Mouse (Mus musculus): ENCODE data around the gene Fbxw4. TPM values are rescaled to one million over a fixed set of nuclear protein-coding genes. Genes with fewer than 3 reads are reported as not detected.

Fbxw4 gene
- polyA plus RNA-seq, 1 experiment from 2014 or later = 3.3 TPM

DNA sequence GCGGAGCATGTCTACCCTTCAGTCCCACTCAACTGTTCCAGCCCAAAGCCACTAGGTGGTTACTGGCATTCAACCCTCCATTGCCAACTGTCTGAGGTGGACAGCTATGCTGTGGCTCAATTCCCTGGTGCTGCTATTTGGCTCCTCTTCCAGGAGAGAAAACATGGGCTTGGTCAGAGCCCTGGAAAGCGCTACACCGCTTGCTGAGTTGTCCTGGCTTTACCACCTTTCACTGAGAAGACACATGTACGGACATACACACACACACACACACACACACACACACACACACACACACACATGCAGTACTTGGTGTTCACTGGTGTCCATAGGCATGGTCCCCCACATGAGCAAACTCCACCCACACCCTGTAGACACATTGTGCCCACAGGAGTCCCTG, 53.4 kb downstream of the Fbxw4 start:
- H3K27ac ChIP-seq = no peak overlapping the region
- H3K4me2 ChIP-seq (replicated peaks) = no peak overlapping the region
- peaks cover 11% of the 10 kb centered on the region for H3K4me1 ChIP-seq
- H3K27me3 ChIP-seq = peaks cover 62% of the 10 kb centered on the region
- H3K9ac ChIP-seq = no peak overlapping the region
- H3K4me3 ChIP-seq = no peak overlapping the region
- 0 out of 2 replicates have a peak, but pooled peaks cover 6% of the 10 kb centered on the region for H3K36me3 ChIP-seq
- WGBS = 72% methylated on average over 4 of the region's 4 CpGs
- no peaks in the 10 kb centered on the region for H3K9me3 ChIP-seq (replicated peaks)
- ATAC-seq (ENCODE audit: low FRiP score) = no peak

DNA sequence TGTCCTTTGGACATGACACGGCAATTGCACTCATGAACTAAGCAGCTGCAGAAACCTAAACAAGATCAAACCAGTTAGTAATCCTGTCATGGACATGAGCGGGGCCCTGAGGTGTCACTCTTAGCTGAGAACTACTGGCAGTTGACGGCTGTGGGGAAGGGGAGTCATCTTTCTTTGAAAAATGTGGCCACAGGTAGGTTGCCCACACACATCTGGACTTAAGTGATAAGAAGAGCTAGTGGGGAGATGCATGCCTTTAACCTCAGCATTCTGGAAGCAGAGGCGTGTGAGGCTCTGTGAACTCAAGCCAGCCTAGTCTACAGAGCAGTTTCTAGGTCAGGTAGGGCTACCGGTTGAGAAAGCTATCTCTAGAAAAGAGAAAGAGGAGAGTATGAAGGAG, 57.5 kb downstream of the Fbxw4 start:
- H3K9me3 ChIP-seq (replicated peaks) = no peaks in the 10 kb centered on the region
- no peak for ATAC-seq (ENCODE audit: low FRiP score)
- no peak overlapping the region for H3K4me2 ChIP-seq (replicated peaks)
- 93% methylated on average over 5 of the region's 5 CpGs for WGBS
- H3K4me3 ChIP-seq = no peak overlapping the region
- peaks cover 8% of the 10 kb centered on the region for H3K4me1 ChIP-seq
- H3K36me3 ChIP-seq = 0 out of 2 replicates have a peak, but pooled peaks cover 6% of the 10 kb centered on the region
- H3K9ac ChIP-seq = no peak overlapping the region
- H3K27me3 ChIP-seq = peaks cover 81% of the 10 kb centered on the region
- no peak overlapping the region for H3K27ac ChIP-seq

DNA sequence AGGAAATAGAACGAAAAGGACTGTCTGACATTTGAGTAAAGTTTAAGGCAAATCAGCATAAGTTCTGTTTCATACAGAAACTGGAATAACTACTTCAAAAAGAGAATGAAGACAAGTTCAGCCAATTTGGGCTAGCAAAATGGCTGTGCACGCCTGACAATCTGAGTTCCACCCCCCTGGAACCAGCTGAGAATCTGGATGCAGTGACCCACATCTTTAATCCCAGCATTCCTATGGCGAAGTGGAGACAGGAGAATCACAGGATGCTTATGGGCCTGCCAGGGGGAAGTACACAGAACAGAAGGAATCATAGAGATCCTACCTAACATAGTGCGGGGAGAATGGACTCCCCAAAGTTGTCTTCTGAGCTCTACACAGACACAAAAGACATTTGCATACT, 63.0 kb downstream of the Fbxw4 start:
- WGBS = 77% methylated on average over 4 of the region's 4 CpGs
- H3K27ac ChIP-seq = no peak overlapping the region
- H3K4me2 ChIP-seq (replicated peaks) = no peak overlapping the region
- ATAC-seq (ENCODE audit: low FRiP score) = no peak
- H3K4me3 ChIP-seq = no peak overlapping the region
- peaks cover 79% of the 10 kb centered on the region for H3K27me3 ChIP-seq
- no peaks in the 10 kb centered on the region for H3K9me3 ChIP-seq (replicated peaks)
- H3K36me3 ChIP-seq = 0 out of 2 replicates have a peak, but pooled peaks cover 3% of the 10 kb centered on the region
- H3K4me1 ChIP-seq = peaks cover 12% of the 10 kb centered on the region
- H3K9ac ChIP-seq = no peak overlapping the region

DNA sequence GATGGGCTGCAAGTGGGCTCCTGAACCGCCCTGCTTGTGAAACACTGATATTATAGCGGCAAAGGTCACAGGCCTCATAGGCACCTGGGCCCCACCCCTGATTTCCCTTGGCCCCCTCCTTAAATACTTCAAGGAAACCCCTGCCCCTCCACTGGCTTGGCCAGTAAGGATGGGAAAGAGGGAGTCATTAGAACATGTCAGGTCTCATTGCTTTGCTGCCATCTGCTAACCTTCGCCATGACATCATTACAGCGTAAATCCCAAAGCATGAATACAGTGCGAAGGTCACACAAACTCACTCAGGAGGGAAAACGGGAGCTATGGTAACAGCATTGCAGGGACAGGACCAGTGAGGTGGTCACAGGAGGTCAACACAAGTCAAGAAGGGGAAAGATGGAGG, 63.7 kb downstream of the Fbxw4 start:
- ATAC-seq (ENCODE audit: low FRiP score) = peak; percentile 58; the same call in 1 of the 2 replicates
- 56% methylated on average over 6 of the region's 6 CpGs for WGBS
- H3K36me3 ChIP-seq = no peaks in the 10 kb centered on the region
- H3K4me3 ChIP-seq = no peak overlapping the region
- H3K9ac ChIP-seq = no peak overlapping the region
- H3K27me3 ChIP-seq = peaks cover 80% of the 10 kb centered on the region
- no peaks in the 10 kb centered on the region for H3K9me3 ChIP-seq (replicated peaks)
- H3K4me2 ChIP-seq (replicated peaks) = no peak overlapping the region
- H3K4me1 ChIP-seq = peaks cover 12% of the 10 kb centered on the region
- H3K27ac ChIP-seq = no peak overlapping the region

DNA sequence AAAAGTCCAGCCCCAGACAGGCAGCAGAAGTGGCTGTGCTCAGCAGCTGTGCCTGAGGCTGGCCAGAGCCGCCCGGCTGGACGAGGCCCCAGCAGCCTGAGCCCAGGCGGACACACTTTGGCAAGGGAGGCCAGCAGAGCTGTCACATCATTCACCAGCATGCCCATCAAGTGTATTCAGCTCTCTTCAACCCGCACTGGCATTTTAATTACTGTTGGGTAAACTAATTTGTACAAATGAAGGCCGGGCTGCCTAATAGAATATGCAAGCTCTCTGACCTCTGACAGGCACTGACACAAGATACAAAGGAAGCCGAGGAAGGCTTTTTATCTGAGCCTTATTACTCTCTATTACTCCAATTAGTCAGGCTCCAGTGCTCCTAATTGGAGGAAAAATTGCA, 64.1 kb downstream of the Fbxw4 start:
- WGBS = 29% methylated on average over 7 of the region's 7 CpGs
- ATAC-seq (ENCODE audit: low FRiP score) = peak; percentile 91
- H3K4me3 ChIP-seq = no peak overlapping the region
- peaks cover 79% of the 10 kb centered on the region for H3K27me3 ChIP-seq
- no peak overlapping the region for H3K9ac ChIP-seq
- no peaks in the 10 kb centered on the region for H3K36me3 ChIP-seq
- peaks cover 12% of the 10 kb centered on the region for H3K4me1 ChIP-seq
- H3K27ac ChIP-seq = no peak overlapping the region
- no peak overlapping the region for H3K4me2 ChIP-seq (replicated peaks)
- H3K9me3 ChIP-seq (replicated peaks) = no peaks in the 10 kb centered on the region

DNA sequence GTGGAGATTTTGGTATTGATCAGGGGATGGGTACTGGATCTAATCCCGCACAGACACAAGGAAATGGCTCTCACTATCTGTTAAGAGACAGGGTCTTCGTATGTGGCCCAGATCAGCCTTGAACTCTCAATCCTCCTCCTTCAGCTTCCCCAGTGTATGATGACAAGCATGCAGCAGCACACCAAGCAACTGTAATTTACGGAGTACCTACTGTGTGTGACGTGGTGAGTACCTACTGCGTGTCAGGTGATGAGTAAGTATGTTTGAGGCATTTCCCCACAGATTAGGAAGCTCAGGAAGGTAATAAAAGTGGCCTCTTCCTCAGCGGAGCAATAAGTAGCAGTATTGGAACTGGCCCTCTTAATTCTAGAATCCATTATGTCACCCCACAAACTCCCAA, 64.6 kb downstream of the Fbxw4 start:
- peaks cover 77% of the 10 kb centered on the region for H3K27me3 ChIP-seq
- H3K27ac ChIP-seq = no peak overlapping the region
- H3K36me3 ChIP-seq = no peaks in the 10 kb centered on the region
- no peak overlapping the region for H3K9ac ChIP-seq
- H3K4me3 ChIP-seq = no peak overlapping the region
- 0 out of 2 replicates have a peak, but pooled peaks have one; percentile 4 for ATAC-seq (ENCODE audit: low FRiP score)
- no peaks in the 10 kb centered on the region for H3K9me3 ChIP-seq (replicated peaks)
- H3K4me1 ChIP-seq = peaks cover 12% of the 10 kb centered on the region
- 95% methylated on average over 6 of the region's 6 CpGs for WGBS
- no peak overlapping the region for H3K4me2 ChIP-seq (replicated peaks)

DNA sequence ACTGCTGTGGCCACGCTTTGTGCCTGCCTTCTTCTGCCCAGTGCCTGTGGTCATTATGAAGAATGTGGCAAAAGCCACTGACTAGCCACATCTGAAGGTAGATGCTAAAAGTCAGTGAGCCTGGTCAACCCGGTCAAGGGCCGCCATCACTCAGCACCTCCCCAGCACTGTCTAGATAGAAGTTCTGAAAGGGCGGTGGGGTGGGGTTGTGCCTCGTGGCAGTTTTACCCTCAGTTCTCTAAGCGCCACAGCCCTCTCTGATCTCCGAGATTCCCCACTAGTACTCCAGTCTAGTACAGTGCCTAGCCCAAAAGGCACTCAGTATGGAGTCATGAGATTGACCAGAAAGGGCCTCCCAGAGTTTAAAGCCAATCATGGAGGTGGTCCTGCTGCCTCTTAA, 66.0 kb downstream of the Fbxw4 start:
- Histone ChIP-seq H3K4me3 (no peak overlapping the region), H3K9me3 (replicated peaks) (no peaks in the 10 kb centered on the region), H3K9ac (no peak overlapping the region), H3K27ac (no peak overlapping the region), H3K4me1 (peaks cover 12% of the 10 kb centered on the region), H3K4me2 (replicated peaks) (no peak overlapping the region), H3K36me3 (no peaks in the 10 kb centered on the region), H3K27me3 (peaks cover 65% of the 10 kb centered on the region)
- no peak for ATAC-seq (ENCODE audit: low FRiP score)
- WGBS = 92% methylated on average over 7 of the region's 7 CpGs

DNA sequence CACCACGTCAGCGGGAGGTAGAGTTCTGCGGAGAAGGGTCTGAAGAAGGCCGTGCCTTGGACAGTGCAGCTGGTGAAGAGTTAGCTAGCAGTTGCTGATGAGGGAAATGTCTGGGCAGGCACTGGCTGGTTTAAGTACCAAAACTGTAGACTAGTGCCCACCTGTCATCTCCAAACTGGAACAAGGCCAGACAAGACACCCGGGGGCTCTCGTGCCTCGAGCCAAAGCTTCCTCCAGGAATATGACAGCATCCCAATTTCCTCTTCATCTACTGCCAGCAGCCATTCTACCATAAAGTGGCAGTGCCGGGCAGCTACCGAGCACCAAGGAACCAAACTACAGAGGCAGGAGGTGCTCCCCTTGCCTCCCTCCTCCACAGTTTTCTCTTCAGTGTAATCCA, 67.2 kb downstream of the Fbxw4 start:
- peaks cover 58% of the 10 kb centered on the region for H3K27me3 ChIP-seq

DNA sequence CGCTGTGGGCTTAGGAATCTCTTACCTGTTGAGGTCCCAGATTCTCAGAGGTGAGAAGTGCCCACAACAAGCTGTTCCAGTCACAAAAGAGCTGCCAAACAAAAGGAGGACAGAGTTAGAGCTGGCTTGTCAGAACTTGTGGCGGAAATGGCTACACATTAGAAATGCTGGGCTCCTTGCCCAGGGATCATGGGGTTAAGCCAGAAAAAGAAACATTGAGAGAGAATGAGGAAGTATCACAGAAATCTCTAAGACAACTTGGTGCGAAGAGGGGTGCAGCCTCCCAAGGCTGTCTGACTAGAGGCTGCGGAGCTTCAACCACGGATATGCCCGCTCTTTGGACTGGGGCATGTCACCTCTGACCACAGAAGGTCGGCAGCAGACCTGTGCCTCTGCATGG, 68.4 kb downstream of the Fbxw4 start:
- WGBS = 88% methylated on average over 7 of the region's 7 CpGs

More for the DNA sequence above, 67.2 kb downstream of the Fbxw4 start:
- no peaks in the 10 kb centered on the region for H3K9me3 ChIP-seq (replicated peaks)
- H3K9ac ChIP-seq = no peak overlapping the region
- WGBS = 93% methylated on average over 9 of the region's 9 CpGs
- H3K27ac ChIP-seq = no peak overlapping the region
- H3K4me2 ChIP-seq (replicated peaks) = no peak overlapping the region
- no peaks in the 10 kb centered on the region for H3K36me3 ChIP-seq
- H3K4me1 ChIP-seq = peaks cover 12% of the 10 kb centered on the region
- H3K4me3 ChIP-seq = no peak overlapping the region
- ATAC-seq (ENCODE audit: low FRiP score) = no peak

DNA sequence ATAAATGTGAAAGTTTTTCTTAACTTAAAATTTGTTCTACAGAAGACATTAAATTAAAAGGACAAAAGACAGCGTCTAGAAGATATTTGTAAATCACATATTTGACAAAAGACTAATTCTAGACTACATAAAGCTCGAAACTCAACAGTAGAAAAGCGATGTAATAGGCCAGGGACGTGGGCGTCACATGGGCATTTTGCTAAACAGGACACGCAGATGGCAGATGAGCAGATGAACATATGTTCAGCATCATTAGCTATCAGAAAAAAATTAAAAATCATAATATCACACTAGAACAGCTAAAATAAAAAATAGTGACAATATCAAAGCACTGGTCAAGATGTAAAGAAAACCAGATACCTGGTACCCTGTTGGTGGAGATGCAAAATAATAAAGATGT, 70.4 kb downstream of the Fbxw4 start:
- peaks cover 69% of the 10 kb centered on the region for H3K27me3 ChIP-seq
- H3K9ac ChIP-seq = no peak overlapping the region
- WGBS = 91% methylated on average over 6 of the region's 6 CpGs
- no peak overlapping the region for H3K4me3 ChIP-seq
- H3K36me3 ChIP-seq = no peaks in the 10 kb centered on the region
- H3K9me3 ChIP-seq (replicated peaks) = no peaks in the 10 kb centered on the region
- no peak for ATAC-seq (ENCODE audit: low FRiP score)
- H3K4me1 ChIP-seq = peaks cover 3% of the 10 kb centered on the region; the same call in 1 of the 2 replicates
- no peak overlapping the region for H3K4me2 ChIP-seq (replicated peaks)
- H3K27ac ChIP-seq = no peak overlapping the region

More for the DNA sequence above, 68.4 kb downstream of the Fbxw4 start:
- Histone ChIP-seq H3K9me3 (replicated peaks) (no peaks in the 10 kb centered on the region), H3K27me3 (peaks cover 60% of the 10 kb centered on the region), H3K27ac (no peak overlapping the region), H3K4me3 (no peak overlapping the region), H3K4me2 (replicated peaks) (no peak overlapping the region), H3K4me1 (peaks cover 10% of the 10 kb centered on the region), H3K9ac (no peak overlapping the region), H3K36me3 (no peaks in the 10 kb centered on the region)
- no peak for ATAC-seq (ENCODE audit: low FRiP score)

DNA sequence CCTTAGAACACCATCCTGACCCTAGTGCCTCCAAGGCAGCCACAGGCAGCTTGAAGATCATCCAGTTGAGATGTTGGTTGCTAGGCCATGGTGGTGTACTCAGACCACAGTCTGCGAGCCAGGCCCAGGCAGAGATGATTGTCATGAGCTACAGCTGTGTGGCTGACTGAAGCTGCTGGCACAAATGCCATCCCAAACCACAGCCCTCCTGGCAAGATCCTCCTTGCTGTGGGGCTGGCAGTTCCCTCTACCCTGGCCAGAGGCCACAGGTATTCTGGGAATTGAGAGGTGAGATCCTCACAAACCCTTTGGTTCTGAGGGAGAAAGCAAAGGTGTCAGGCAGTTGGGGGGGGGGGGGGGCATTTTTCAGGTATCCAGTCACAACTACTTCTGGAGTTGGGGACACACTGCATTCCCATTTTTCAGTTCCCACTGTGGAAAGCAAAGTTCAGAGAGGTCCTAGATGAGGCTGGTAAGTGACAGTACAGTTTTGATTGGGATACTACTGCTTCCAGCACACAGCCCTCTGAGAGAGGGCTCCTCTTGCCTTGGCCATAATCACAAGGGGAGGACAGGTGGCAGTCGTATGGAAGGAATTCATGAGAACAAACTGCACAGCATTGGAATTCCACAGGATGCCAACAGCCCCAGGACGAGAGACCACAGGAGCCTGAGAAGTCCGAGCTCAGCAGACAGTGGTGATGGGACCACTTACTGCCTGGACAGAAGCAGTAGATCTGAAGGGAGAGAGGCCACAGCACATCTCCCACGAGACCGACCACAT, 72.4 kb downstream of the Fbxw4 start:
- Histone ChIP-seq H3K9ac (no peak overlapping the region), H3K27me3 (peaks cover 65% of the 10 kb centered on the region), H3K36me3 (no peaks in the 10 kb centered on the region), H3K9me3 (replicated peaks) (no peaks in the 10 kb centered on the region), H3K4me3 (no peak overlapping the region), H3K4me1 (peaks cover 7% of the 10 kb centered on the region), H3K4me2 (replicated peaks) (no peak overlapping the region), H3K27ac (no peak overlapping the region)
- WGBS = 84% methylated on average over 6 of the region's 6 CpGs
- no peak for ATAC-seq (ENCODE audit: low FRiP score)

DNA sequence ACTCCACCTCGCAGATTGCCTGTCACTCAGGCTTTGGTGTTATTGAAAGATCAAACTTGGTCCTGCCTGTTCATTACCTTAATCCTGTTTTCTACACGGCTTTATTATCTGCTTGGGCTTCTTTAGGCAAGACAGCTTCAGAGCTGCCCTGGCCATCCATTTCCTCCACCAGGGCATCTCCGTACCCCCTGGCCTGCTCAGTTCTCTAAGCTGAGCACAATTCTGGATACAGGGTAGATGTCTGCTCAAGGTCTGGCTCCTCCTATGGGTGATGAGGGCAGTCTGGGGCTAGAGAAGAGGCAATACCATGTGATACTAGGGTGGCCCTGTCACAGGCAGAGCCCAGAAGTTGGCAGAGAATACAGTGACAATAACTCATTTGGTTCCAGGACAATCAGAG, 73.3 kb downstream of the Fbxw4 start:
- Histone ChIP-seq H3K4me2 (replicated peaks) (no peak overlapping the region), H3K9ac (no peak overlapping the region), H3K9me3 (replicated peaks) (no peaks in the 10 kb centered on the region), H3K27me3 (peaks cover 62% of the 10 kb centered on the region), H3K27ac (no peak overlapping the region), H3K36me3 (no peaks in the 10 kb centered on the region), H3K4me1 (peaks cover 15% of the 10 kb centered on the region), H3K4me3 (no peak overlapping the region)
- WGBS = 63% methylated on average over 3 of the region's 3 CpGs
- no peak for ATAC-seq (ENCODE audit: low FRiP score)

All from hindbrain, embryonic 12.5 days (tissue).